18 mouse cellular contexts compared by ENCODE assay signal in genomic region chr14:23710954-23711353, GRCm38 (mm10).
DNase-seq lines count a peak whose midpoint lies in the region; ATAC-seq lines count a peak whose summit lies in the region.
"Had no signal": no experiment of that assay in that cellular context is flagged by ENCODE, and none has a peak within 500 bp of the region (broad histone marks: within the 10 kb centered on the region; RNA-seq: fewer than 3 reads in every experiment).

No protein-coding gene starts in this region.

- no peak overlapping the region for H3K9ac ChIP-seq in forebrain, embryonic 13.5 days
- H3K9ac ChIP-seq in forebrain, embryonic 12.5 days, result no peak overlapping the region
- no peak overlapping the region for H3K9ac ChIP-seq in midbrain, embryonic 13.5 days (replicated peaks)
- H3K9ac ChIP-seq: limb, embryonic 15.5 days; lung, embryonic 14.5 days had no signal

- peak; percentile 26 to 42 for DNase-seq in left cerebral cortex, postnatal 14 days (ENCODE audit: low spot score in 2 of 2)
- DNase-seq in left cerebral cortex, adult 11 months (ENCODE audit: low spot score), result no peak
- DNase-seq in telencephalon, adult 2 months (ENCODE audit: low read depth, low spot score), result peak; percentile 40
- DNase-seq in embryo, embryonic 10 days (ENCODE audit: low spot score), result no peak
- DNase-seq in urinary bladder, postnatal 4 days (ENCODE audit: low spot score in 2 of 2), result no peak
- DNase-seq: adrenal gland, adult 2 months; cerebellum, postnatal 25 days; heart, adult 11 months; kidney, postnatal 36 days; lung, embryonic 14.5 days; thymus, postnatal 4 days had no signal

- H3K27ac ChIP-seq in forebrain, embryonic 13.5 days, result no peak overlapping the region; the same call in 1 of the 2 replicates
- H3K27ac ChIP-seq in forebrain, embryonic 12.5 days, result no peak overlapping the region
- H3K27ac ChIP-seq in midbrain, embryonic 13.5 days, result 0 out of 2 replicates have a peak overlapping the region, but pooled peaks have one; percentile 7
- H3K27ac ChIP-seq: limb, embryonic 15.5 days had no signal

- no peak overlapping the region for H3K4me3 ChIP-seq in forebrain, embryonic 13.5 days
- no peak overlapping the region for H3K4me3 ChIP-seq in forebrain, embryonic 12.5 days (replicated peaks)
- no peak overlapping the region for H3K4me3 ChIP-seq in midbrain, embryonic 13.5 days (replicated peaks)
- H3K4me3 ChIP-seq: limb, embryonic 15.5 days; megakaryocyte, embryonic 14.5 days had no signal

- H3K4me2 ChIP-seq in forebrain, embryonic 13.5 days, result no peak overlapping the region
- H3K4me2 ChIP-seq in forebrain, embryonic 12.5 days, result no peak overlapping the region
- no peak overlapping the region for H3K4me2 ChIP-seq in midbrain, embryonic 13.5 days (replicated peaks)
- H3K4me2 ChIP-seq: limb, embryonic 15.5 days; lung, embryonic 14.5 days had no signal

- H3K9me3 ChIP-seq in forebrain, embryonic 13.5 days (replicated peaks), result no peaks in the 10 kb centered on the region
- H3K9me3 ChIP-seq in forebrain, embryonic 12.5 days, result no peaks in the 10 kb centered on the region
- H3K9me3 ChIP-seq in midbrain, embryonic 13.5 days, result no peaks in the 10 kb centered on the region
- H3K9me3 ChIP-seq: limb, embryonic 15.5 days had no signal

- no peaks in the 10 kb centered on the region for H3K27me3 ChIP-seq in forebrain, embryonic 13.5 days
- no peaks in the 10 kb centered on the region for H3K27me3 ChIP-seq in forebrain, embryonic 12.5 days
- no peaks in the 10 kb centered on the region for H3K27me3 ChIP-seq in midbrain, embryonic 13.5 days
- H3K27me3 ChIP-seq: megakaryocyte, embryonic 14.5 days; Patski had no signal

- no peaks in the 10 kb centered on the region for H3K36me3 ChIP-seq in forebrain, embryonic 13.5 days (ENCODE audit: poor library complexity, severe bottlenecking)
- no peaks in the 10 kb centered on the region for H3K36me3 ChIP-seq in forebrain, embryonic 12.5 days (replicated peaks)
- no peaks in the 10 kb centered on the region for H3K36me3 ChIP-seq in midbrain, embryonic 13.5 days
- H3K36me3 ChIP-seq: limb, embryonic 15.5 days had no signal

- intact Hi-C loops in left cerebral cortex, postnatal 14 days (cut with DNase I), result no loop called here

- WGBS in forebrain, embryonic 13.5 days, result 70% methylated on average over 7 of the region's 7 CpGs
- 71% methylated on average over 7 of the region's 7 CpGs for WGBS in forebrain, embryonic 12.5 days
- 66% methylated on average over 7 of the region's 7 CpGs for WGBS in midbrain, embryonic 13.5 days

- H3K4me1 ChIP-seq in forebrain, embryonic 13.5 days, result no peaks in the 10 kb centered on the region
- peaks cover 5% of the 10 kb centered on the region for H3K4me1 ChIP-seq in forebrain, embryonic 12.5 days
- H3K4me1 ChIP-seq in midbrain, embryonic 13.5 days (replicated peaks), result peaks cover 9% of the 10 kb centered on the region
- H3K4me1 ChIP-seq: megakaryocyte, embryonic 14.5 days had no signal

- ATAC-seq in forebrain, embryonic 13.5 days, result peak; percentile 57; the same call in 1 of the 2 replicates
- no peak for ATAC-seq in forebrain, embryonic 12.5 days (ENCODE audit: low FRiP score)
- ATAC-seq in midbrain, embryonic 13.5 days, result no peak
- ATAC-seq: intestine, embryonic 16.5 days; Patski had no signal

Comparison
In these comparisons a context has a peak if more than half of its experiments do, and no peak if none do; other contexts are left out.
1. DNase-seq: peak in left cerebral cortex, postnatal 14 days (2 of 2) and telencephalon, adult 2 months (single experiment); none in left cerebral cortex, adult 11 months (single experiment), embryo, embryonic 10 days (single experiment) and urinary bladder, postnatal 4 days (0 of 2).